Mouse (Mus musculus) kidney, adult 2 months (tissue): ENCODE measurements around the gene AC109138.7.

Experiments used
- CTCF ChIP-seq: fragments of 200-500 bp; conservative IDR thresholded peaks from 2 replicates; pipeline ENCODE4 v1.5.1; 2011; ENCODE audit warnings: low read depth, mild to moderate bottlenecking, control low read depth, low read length, moderate library complexity, mixed read lengths; ENCODE audit not compliant: insufficient read depth, insufficient read length
- POLR2A ChIP-seq: fragments of 200-500 bp; IDR thresholded peaks from one replicate; pipeline ENCODE4 v1.6.1; 2011; ENCODE audit warnings: low read depth, low read length, control low read depth

DNA sequence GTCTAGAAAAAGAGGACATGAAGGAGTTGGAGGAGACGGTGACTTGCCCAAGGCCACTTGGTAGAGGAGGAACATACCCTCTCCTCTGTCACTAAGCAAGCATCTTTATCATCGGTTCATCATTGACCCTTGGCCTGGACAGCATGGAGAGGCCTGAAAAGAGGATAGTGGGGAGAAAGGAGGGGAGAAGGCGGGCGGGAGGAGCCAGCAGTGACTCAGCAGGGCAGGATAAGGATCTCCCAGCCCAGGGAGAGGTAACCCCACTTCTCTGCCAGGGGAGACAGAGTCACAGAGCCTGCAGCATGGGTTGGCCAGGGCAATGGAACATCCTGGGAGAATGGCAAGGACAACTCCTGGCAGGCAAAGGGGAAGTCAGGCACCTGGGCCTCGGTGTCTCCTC is 5.6 kb upstream of the AC109138.7 start:
- TF ChIP-seq POLR2A (no peak), CTCF (no peak)
